Mouse (Mus musculus) lung, embryonic 14.5 days (tissue): ENCODE results near the gene Cdk2. TPM values are rescaled to one million over a fixed set of nuclear protein-coding genes. Genes with fewer than 3 reads are reported as not detected.

Experiments used
- ATAC-seq: fragments of 200-750 bp; cut with Nextera tagmentation; 2 replicates; pipeline ENCODE4 v1.8.0; 2017; ENCODE audit warnings: mild to moderate bottlenecking, moderate TSS enrichment, moderate library complexity; ENCODE audit not compliant: insufficient read depth
- DNase-seq: peaks from one replicate; pipeline ENCODE4 v3.0.0-alpha.2; 2015
- H3K27ac ChIP-seq: fragments of 300-500 bp; sonication (generic); 2 replicates; pipeline ENCODE4 v1.5.1; 2014; ENCODE audit warnings: low read depth, mild to moderate bottlenecking, moderate library complexity
- H3K27me3 ChIP-seq: fragments of 300-500 bp; sonication (generic); 2 replicates; pipeline ENCODE4 v1.6.1; 2014; ENCODE audit warnings: low read length, control low read depth; ENCODE audit not compliant: insufficient read depth
- H3K36me3 ChIP-seq: fragments of 300-500 bp; sonication (generic); 2 replicates; pipeline ENCODE4 v1.6.1; 2014; ENCODE audit warnings: control low read depth; ENCODE audit not compliant: insufficient read depth
- H3K4me1 ChIP-seq: fragments of 300-500 bp; sonication (generic); 2 replicates; pipeline ENCODE4 v1.6.1; 2014; ENCODE audit warnings: antibody characterized with exemption, control low read depth; ENCODE audit not compliant: insufficient read depth
- H3K4me2 ChIP-seq: fragments of 300-500 bp; sonication (generic); 2 replicates; pipeline ENCODE4 v1.6.1; 2014; ENCODE audit warnings: mild to moderate bottlenecking
- H3K4me3 ChIP-seq: fragments of 300-500 bp; sonication (generic); 2 replicates; pipeline ENCODE4 v1.5.1; 2014; ENCODE audit warnings: low read depth, low read length
- H3K9ac ChIP-seq: fragments of 300-500 bp; sonication (generic); 2 replicates; pipeline ENCODE4 v1.6.1; 2014
- H3K9me3 ChIP-seq: fragments of 300-500 bp; sonication (generic); 2 replicates; pipeline ENCODE4 v1.6.1; 2016; ENCODE audit warnings: low read depth, low read length, control low read depth
- CTCF ChIP-seq: IDR thresholded peaks from 2 replicates; pipeline ENCODE4 v1.5.1; 2016; ENCODE audit warnings: antibody characterized with exemption, low read depth
- WGBS: fragments of 180-500 bp; shearing (Covaris S2); extraction: QIAGEN DNeasy Blood & Tissue Kit; methylation state at CpG from one replicate; pipeline ENCODE4 v1.1.7; 2014; 5-methylcytosine and 5-hydroxymethylcytosine counted together
- polyA plus RNA-seq: library from polyadenylated mRNA; unstranded; fragments of >200 nt; fragmentation: Nextera tagmentation; extraction: Ambion mirVana; gene quantifications from 2 replicates; pipeline ENCODE4 v1.2.1, GENCODE M21; 2014

Gene Cdk2
- polyA plus RNA-seq, 1 experiment from 2014 or later, result 105 TPM

DNA sequence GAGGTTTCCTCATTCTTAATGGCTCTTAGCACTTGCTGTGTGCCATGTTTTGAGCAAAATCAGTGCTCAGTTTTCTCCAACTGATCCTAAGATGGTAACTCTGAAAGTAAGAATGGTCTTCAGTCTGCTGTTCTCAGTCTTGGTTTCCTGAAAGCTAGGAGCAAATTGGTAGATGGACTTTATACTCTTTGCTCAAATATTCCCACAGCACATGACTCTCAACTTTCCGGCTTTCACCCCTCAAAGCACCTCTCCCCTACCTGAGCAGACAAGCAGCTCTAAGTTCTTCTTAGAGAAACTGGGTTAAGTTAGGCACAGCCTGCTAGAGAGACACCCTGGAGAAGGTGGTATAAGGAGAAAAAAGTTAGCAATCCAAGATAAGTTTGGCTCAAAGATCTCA, 48.1 kb downstream of the Cdk2 start:
- Histone ChIP-seq H3K27me3 (no peaks in the 10 kb centered on the region), H3K9ac (no peak overlapping the region), H3K4me3 (no peak overlapping the region), H3K9me3 (no peaks in the 10 kb centered on the region), H3K4me2 (no peak overlapping the region), H3K27ac (no peak overlapping the region), H3K4me1 (no peaks in the 10 kb centered on the region), H3K36me3 (no peaks in the 10 kb centered on the region)
- no peak for ATAC-seq
- TF ChIP-seq CTCF, result no peak
- DNase-seq, result no peak
- 82% methylated on average over 1 of the region's 1 CpGs for WGBS

DNA sequence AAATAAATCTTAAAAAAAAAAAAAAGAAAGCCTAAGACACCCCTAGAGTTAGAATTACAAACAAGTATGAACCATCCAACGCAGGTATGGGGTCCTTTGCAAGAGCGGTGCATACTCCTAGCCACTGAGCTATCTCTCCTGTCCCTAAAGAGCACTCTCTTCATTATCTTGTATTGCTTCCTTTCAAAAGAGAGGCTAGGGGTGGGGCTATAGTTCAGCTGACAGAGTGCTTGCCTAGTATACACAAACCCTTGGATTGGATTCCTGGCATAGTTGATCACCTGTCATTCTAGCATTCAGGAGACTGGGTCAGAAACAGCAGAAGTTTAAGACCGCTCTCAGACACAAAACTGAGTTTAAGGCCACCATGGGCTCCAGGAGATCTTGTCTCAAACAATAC, 49.6 kb downstream of the Cdk2 start:
- TF ChIP-seq CTCF, result no peak
- Histone ChIP-seq H3K9me3 (no peaks in the 10 kb centered on the region), H3K27ac (no peak overlapping the region), H3K36me3 (no peaks in the 10 kb centered on the region), H3K4me3 (no peak overlapping the region), H3K9ac (no peak overlapping the region), H3K4me2 (no peak overlapping the region), H3K4me1 (no peaks in the 10 kb centered on the region), H3K27me3 (no peaks in the 10 kb centered on the region)
- ATAC-seq (peak; percentile 62; the same call in 1 of the 2 replicates), DNase-seq (peak; percentile 17)
- WGBS, result 46% methylated on average over 3 of the region's 3 CpGs

DNA sequence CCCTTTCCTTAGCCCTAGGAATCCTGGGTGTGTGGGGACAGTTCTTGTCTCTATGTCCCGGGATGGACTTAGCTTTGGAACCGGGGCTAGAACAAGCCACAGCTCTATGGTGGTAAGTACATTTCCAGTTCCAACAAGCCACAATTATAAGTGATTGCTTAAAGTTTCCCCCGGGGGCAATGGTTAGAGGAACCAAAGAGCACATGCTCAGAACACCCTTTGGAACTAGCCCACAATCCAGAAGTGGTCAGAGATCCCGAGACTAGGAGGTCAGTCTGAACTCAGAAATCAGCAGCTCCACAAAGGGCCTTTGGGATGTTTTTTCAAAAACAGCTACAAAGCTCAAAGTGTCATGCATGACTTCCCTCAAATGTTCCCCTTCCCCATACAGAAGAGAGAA, 51.0 kb downstream of the Cdk2 start:
- Histone ChIP-seq H3K27me3 (no peaks in the 10 kb centered on the region), H3K9me3 (no peaks in the 10 kb centered on the region), H3K4me1 (no peaks in the 10 kb centered on the region), H3K36me3 (no peaks in the 10 kb centered on the region), H3K4me3 (no peak overlapping the region), H3K27ac (no peak overlapping the region), H3K9ac (0 out of 2 replicates have a peak overlapping the region, but pooled peaks have one; percentile 3), H3K4me2 (no peak overlapping the region)
- DNase-seq (no peak), ATAC-seq (no peak)
- TF ChIP-seq CTCF, result no peak
- 65% methylated on average over 4 of the region's 4 CpGs for WGBS

Other genes starting within 250 kb of the Cdk2 start
- gene Smarcc2, start 245.8 kb downstream of the Cdk2 start, polyA plus RNA-seq, result 81.1 and 89.6 TPM in 2 replicates
- gene Myl6, start 210.9 kb downstream of the Cdk2 start, polyA plus RNA-seq, result 1,221 and 1,238 TPM in 2 replicates
- 3.0 and 4.4 TPM in 2 replicates for gene Myl6b, start 206.3 kb downstream of the Cdk2 start, polyA plus RNA-seq
- gene Esyt1, start 179.2 kb downstream of the Cdk2 start, polyA plus RNA-seq, result 21.5 and 23.0 TPM in 2 replicates
- gene Zc3h10, start 157.3 kb downstream of the Cdk2 start, polyA plus RNA-seq, result 11.0 and 14.5 TPM in 2 replicates
- 4,697 and 4,895 TPM in 2 replicates for gene Rpl41, start 155.7 kb downstream of the Cdk2 start, polyA plus RNA-seq
- 240 and 244 TPM in 2 replicates for gene Pa2g4, start 139.0 kb downstream of the Cdk2 start, polyA plus RNA-seq
- gene Erbb3, start 115.4 kb downstream of the Cdk2 start, polyA plus RNA-seq, result 20.2 and 22.9 TPM in 2 replicates
- gene Rps26, start 78.3 kb downstream of the Cdk2 start, polyA plus RNA-seq, result 1,029 and 1,115 TPM in 2 replicates
- gene Ikzf4, start 59.0 kb downstream of the Cdk2 start, polyA plus RNA-seq, result 2.0 and 3.5 TPM in 2 replicates
- gene Suox, start 31.0 kb downstream of the Cdk2 start, polyA plus RNA-seq, result 9.3 and 9.8 TPM in 2 replicates
- 63.6 and 66.8 TPM in 2 replicates for gene Rab5b, start 8.8 kb downstream of the Cdk2 start, polyA plus RNA-seq
- gene Pmel, start 836 bp downstream of the Cdk2 start, polyA plus RNA-seq, result 1.4 TPM in 2 replicates
- 6.9 and 7.0 TPM in 2 replicates for gene Dgka, start 39.8 kb upstream of the Cdk2 start, polyA plus RNA-seq
- 37.4 and 39.1 TPM in 2 replicates for gene Pym1, start 42.9 kb upstream of the Cdk2 start, polyA plus RNA-seq
- 1.5 and 2.1 TPM in 2 replicates for gene Mmp19, start 85.9 kb upstream of the Cdk2 start, polyA plus RNA-seq
- gene Dnajc14, start 99.0 kb upstream of the Cdk2 start, polyA plus RNA-seq, result 34.9 and 38.2 TPM in 2 replicates
- gene Tmem198b, start 99.3 kb upstream of the Cdk2 start, polyA plus RNA-seq, result 12.1 and 15.1 TPM in 2 replicates
- gene Sarnp, start 112.3 kb upstream of the Cdk2 start, polyA plus RNA-seq, result 223 and 227 TPM in 2 replicates
- gene Ormdl2, start 116.6 kb upstream of the Cdk2 start, polyA plus RNA-seq, result 55.8 and 63.9 TPM in 2 replicates
- 3.5 and 4.5 TPM in 2 replicates for gene Gdf11, start 186.7 kb upstream of the Cdk2 start, polyA plus RNA-seq
- gene Cd63, start 196.0 kb upstream of the Cdk2 start, polyA plus RNA-seq, result 458 and 459 TPM in 2 replicates
- gene Rdh5, start 217.9 kb upstream of the Cdk2 start, polyA plus RNA-seq, result 10.5 and 12.5 TPM in 2 replicates
- 175 and 180 TPM in 2 replicates for gene Bloc1s1, start 219.0 kb upstream of the Cdk2 start, polyA plus RNA-seq
- 1.5 and 2.1 TPM in 2 replicates for gene Itga7, start 228.8 kb upstream of the Cdk2 start, polyA plus RNA-seq